Mouse (Mus musculus) hindbrain, embryonic 13.5 days (tissue): Measurements from ENCODE around the gene Hacl1. TPM values are rescaled to one million over a fixed set of nuclear protein-coding genes. Genes with fewer than 3 reads are reported as not detected.

Experiments used
- ATAC-seq: fragments of 200-750 bp; cut with Nextera tagmentation; 2 replicates; pipeline ENCODE4 v1.8.0; 2017; ENCODE audit warnings: moderate TSS enrichment; ENCODE audit not compliant: low FRiP score
- H3K27ac ChIP-seq: fragments of 300-500 bp; sonication (generic); 2 replicates; pipeline ENCODE4 v1.5.1; 2015; ENCODE audit warnings: inconsistent platforms, mild to moderate bottlenecking, moderate library complexity
- H3K27me3 ChIP-seq: fragments of 300-500 bp; sonication (generic); 2 replicates; pipeline ENCODE4 v1.6.1; 2015; ENCODE audit warnings: mild to moderate bottlenecking, inconsistent platforms
- H3K36me3 ChIP-seq: fragments of 300-500 bp; sonication (generic); 2 replicates; pipeline ENCODE4 v1.6.1; 2015; ENCODE audit warnings: mild to moderate bottlenecking, inconsistent platforms
- H3K4me1 ChIP-seq: fragments of 300-500 bp; sonication (generic); replicated peaks from 2 replicates; pipeline ENCODE4 v1.6.1; 2015; ENCODE audit warnings: inconsistent platforms
- H3K4me2 ChIP-seq: fragments of 300-500 bp; sonication (generic); 2 replicates; pipeline ENCODE4 v1.6.1; 2015; ENCODE audit warnings: inconsistent platforms, mild to moderate bottlenecking, moderate library complexity
- H3K4me3 ChIP-seq: fragments of 300-500 bp; sonication (generic); 2 replicates; pipeline ENCODE4 v1.5.1; 2015; ENCODE audit warnings: mild to moderate bottlenecking, inconsistent platforms
- H3K9ac ChIP-seq: fragments of 300-500 bp; sonication (generic); 2 replicates; pipeline ENCODE4 v1.6.1; 2015; ENCODE audit warnings: mild to moderate bottlenecking, inconsistent platforms
- H3K9me3 ChIP-seq: fragments of 300-500 bp; sonication (generic); 2 replicates; pipeline ENCODE4 v1.6.1; 2016; ENCODE audit warnings: inconsistent platforms
- WGBS: fragments of 180-500 bp; shearing (Covaris S2); methylation state at CpG from one replicate; pipeline ENCODE4 v1.1.7; 2015; 5-methylcytosine and 5-hydroxymethylcytosine counted together
- polyA plus RNA-seq: library from polyadenylated mRNA; unstranded; fragments of >200 nt; fragmentation: Nextera tagmentation; extraction: Ambion mirVana; gene quantifications from 2 replicates; pipeline ENCODE4 v1.2.1, GENCODE M21; 2015

Gene Hacl1
- polyA plus RNA-seq, 1 experiment from 2014 or later = 10.4 TPM

- Histone ChIP-seq H3K27ac (no peak overlapping the region), H3K9me3 (no peaks in the 10 kb centered on the region), H3K27me3 (0 out of 2 replicates have a peak, but pooled peaks cover 2% of the 10 kb centered on the region), H3K9ac (no peak overlapping the region), H3K4me1 (peaks cover 7% of the 10 kb centered on the region; the same call in 1 of the 2 replicates), H3K4me3 (no peak overlapping the region), H3K36me3 (no peaks in the 10 kb centered on the region), H3K4me2 (no peak overlapping the region)
- 60% methylated on average over 10 of the region's 10 CpGs for WGBS
- no peak for ATAC-seq
Measured at GRCm38 (mm10) chr14:31576846-31577697, 64.0 kb downstream of the Hacl1 start.

GRCm38 (mm10) chr14:31575866-31576265 is 65.2 kb downstream of the Hacl1 start:
- Histone ChIP-seq H3K36me3 (no peaks in the 10 kb centered on the region), H3K4me2 (no peak overlapping the region), H3K9me3 (no peaks in the 10 kb centered on the region), H3K4me3 (no peak overlapping the region), H3K27ac (no peak overlapping the region), H3K9ac (no peak overlapping the region), H3K4me1 (peaks cover 7% of the 10 kb centered on the region; the same call in 1 of the 2 replicates), H3K27me3 (0 out of 2 replicates have a peak, but pooled peaks cover 2% of the 10 kb centered on the region)
- WGBS = 82% methylated on average over 9 of the region's 9 CpGs
- no peak for ATAC-seq

GRCm38 (mm10) chr14:31574903-31575665 is 66.0 kb downstream of the Hacl1 start:
- 92% methylated on average over 18 of the region's 18 CpGs for WGBS
- no peak for ATAC-seq
- Histone ChIP-seq H3K36me3 (no peaks in the 10 kb centered on the region), H3K4me3 (no peak overlapping the region), H3K27me3 (0 out of 2 replicates have a peak, but pooled peaks cover 2% of the 10 kb centered on the region), H3K4me2 (no peak overlapping the region), H3K4me1 (peaks cover 7% of the 10 kb centered on the region; the same call in 1 of the 2 replicates), H3K27ac (no peak overlapping the region), H3K9ac (no peak overlapping the region), H3K9me3 (no peaks in the 10 kb centered on the region)

GRCm38 (mm10) chr14:31572561-31573175 is 68.4 kb downstream of the Hacl1 start:
- H3K4me1 ChIP-seq = peaks cover 11% of the 10 kb centered on the region; the same call in 1 of the 2 replicates
- H3K27me3 ChIP-seq = 0 out of 2 replicates have a peak, but pooled peaks cover 2% of the 10 kb centered on the region
- H3K4me2 ChIP-seq = no peak overlapping the region
- 80% methylated on average over 9 of the region's 9 CpGs for WGBS
- no peak overlapping the region for H3K4me3 ChIP-seq
- no peak for ATAC-seq
- H3K9ac ChIP-seq = no peak overlapping the region
- H3K9me3 ChIP-seq = no peaks in the 10 kb centered on the region
- H3K36me3 ChIP-seq = no peaks in the 10 kb centered on the region
- no peak overlapping the region for H3K27ac ChIP-seq

GRCm38 (mm10) chr14:31571419-31571818 is 69.7 kb downstream of the Hacl1 start:
- no peaks in the 10 kb centered on the region for H3K36me3 ChIP-seq
- 91% methylated on average over 5 of the region's 5 CpGs for WGBS

GRCm38 (mm10) chr14:31570131-31570951 is 70.7 kb downstream of the Hacl1 start:
- Histone ChIP-seq H3K9ac (no peak overlapping the region), H3K4me1 (peaks cover 11% of the 10 kb centered on the region; the same call in 1 of the 2 replicates), H3K27ac (no peak overlapping the region), H3K4me2 (no peak overlapping the region), H3K36me3 (no peaks in the 10 kb centered on the region), H3K27me3 (no peaks in the 10 kb centered on the region), H3K9me3 (no peaks in the 10 kb centered on the region), H3K4me3 (no peak overlapping the region)
- 87% methylated on average over 6 of the region's 6 CpGs for WGBS
- no peak for ATAC-seq

More at GRCm38 (mm10) chr14:31571419-31571818, 69.7 kb downstream of the Hacl1 start:
- Histone ChIP-seq H3K4me3 (no peak overlapping the region), H3K4me1 (peaks cover 11% of the 10 kb centered on the region; the same call in 1 of the 2 replicates), H3K9ac (no peak overlapping the region), H3K9me3 (no peaks in the 10 kb centered on the region), H3K4me2 (no peak overlapping the region), H3K27ac (no peak overlapping the region), H3K27me3 (0 out of 2 replicates have a peak, but pooled peaks cover under 1% of the 10 kb centered on the region)
- ATAC-seq = no peak

- H3K27me3 ChIP-seq = no peaks in the 10 kb centered on the region
- no peaks in the 10 kb centered on the region for H3K36me3 ChIP-seq
- no peak overlapping the region for H3K4me3 ChIP-seq
- no peak overlapping the region for H3K9ac ChIP-seq
- H3K27ac ChIP-seq = no peak overlapping the region
- H3K4me2 ChIP-seq = no peak overlapping the region
- H3K4me1 ChIP-seq = peaks cover 11% of the 10 kb centered on the region; the same call in 1 of the 2 replicates
- ATAC-seq = no peak
- WGBS = 49% methylated on average over 7 of the region's 7 CpGs
- H3K9me3 ChIP-seq = no peaks in the 10 kb centered on the region
Measured at GRCm38 (mm10) chr14:31569151-31569631, 71.9 kb downstream of the Hacl1 start.

GRCm38 (mm10) chr14:31565478-31566212 is 75.4 kb downstream of the Hacl1 start:
- H3K4me1 ChIP-seq = peaks cover 10% of the 10 kb centered on the region; the same call in 1 of the 2 replicates
- H3K4me3 ChIP-seq = no peak overlapping the region
- WGBS = 79% methylated on average over 9 of the region's 9 CpGs
- ATAC-seq = no peak
- no peak overlapping the region for H3K27ac ChIP-seq
- H3K36me3 ChIP-seq = no peaks in the 10 kb centered on the region
- H3K4me2 ChIP-seq = no peak overlapping the region
- no peak overlapping the region for H3K9ac ChIP-seq
- no peaks in the 10 kb centered on the region for H3K27me3 ChIP-seq
- H3K9me3 ChIP-seq = no peaks in the 10 kb centered on the region

- no peaks in the 10 kb centered on the region for H3K27me3 ChIP-seq
- 46% methylated on average over 6 of the region's 6 CpGs for WGBS
- no peak overlapping the region for H3K9ac ChIP-seq
- no peak overlapping the region for H3K27ac ChIP-seq
- H3K36me3 ChIP-seq = no peaks in the 10 kb centered on the region
- H3K4me2 ChIP-seq = no peak overlapping the region
- no peaks in the 10 kb centered on the region for H3K9me3 ChIP-seq
- H3K4me1 ChIP-seq = peaks cover 10% of the 10 kb centered on the region; the same call in 1 of the 2 replicates
- ATAC-seq = no peak
- no peak overlapping the region for H3K4me3 ChIP-seq
Measured at GRCm38 (mm10) chr14:31564452-31565179, 76.5 kb downstream of the Hacl1 start.

- Histone ChIP-seq H3K27ac (no peak overlapping the region), H3K4me3 (no peak overlapping the region), H3K36me3 (no peaks in the 10 kb centered on the region), H3K4me2 (no peak overlapping the region), H3K4me1 (0 out of 2 replicates have a peak, but pooled peaks cover 8% of the 10 kb centered on the region), H3K27me3 (no peaks in the 10 kb centered on the region), H3K9me3 (no peaks in the 10 kb centered on the region), H3K9ac (no peak overlapping the region)
- ATAC-seq = no peak
- WGBS = 68% methylated on average over 5 of the region's 5 CpGs
Measured at GRCm38 (mm10) chr14:31560886-31561285, 80.2 kb downstream of the Hacl1 start.
